Mouse (Mus musculus): ENCODE measurements at regions not wholly inside any gene's neighbourhood (a gene's known extent, or its start where the extent isn't known, plus 50 kb on each side); places are given as distances from the start of the nearest gene placed in this dataset.

DNA sequence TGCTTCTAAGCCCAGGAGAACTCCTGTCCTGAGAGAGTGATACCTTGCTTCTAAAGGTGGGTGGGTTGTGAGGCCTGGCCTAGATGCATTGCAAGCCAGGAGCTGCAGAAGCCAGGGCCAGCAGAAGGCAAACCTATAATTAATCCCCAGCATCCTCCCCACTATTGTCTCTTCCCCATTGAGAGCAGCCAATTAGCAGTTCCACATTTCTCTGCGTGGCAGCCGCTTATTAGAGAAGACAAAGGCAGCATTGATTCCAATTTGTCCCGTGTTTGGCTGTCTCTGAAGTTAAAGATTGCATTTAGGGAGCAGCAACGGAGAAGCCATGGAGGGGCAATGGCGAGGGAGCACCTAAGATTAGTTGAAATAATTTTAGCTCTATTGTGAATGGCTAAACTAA is 171.2 kb upstream of the Grik3 start:
- Histone ChIP-seq H3K4me1 (replicated peaks; ENCODE audit: low read depth, low read length) (peaks cover 37% of the 10 kb centered on the region), H3K36me3 (ENCODE audit: insufficient read depth, low read length) (no peaks in the 10 kb centered on the region), H3K4me3 (replicated peaks; ENCODE audit: low read length) (no peak overlapping the region), H3K9me3 (ENCODE audit: low read length) (no peaks in the 10 kb centered on the region), H3K27me3 (ENCODE audit: insufficient read depth, low read length) (peaks cover 88% of the 10 kb centered on the region)
- TF ChIP-seq NANOG (IDR thresholded peaks at IDR 0.05; ENCODE audit: borderline replicate concordance, low read length) = no peak
- no peak for TF ChIP-seq POU5F1 (IDR thresholded peaks at IDR 0.05; ENCODE audit: borderline replicate concordance, low read length)
- no peak for TF ChIP-seq CTCF (conservative IDR thresholded peaks at IDR 0.05; ENCODE audit: low read length)

DNA sequence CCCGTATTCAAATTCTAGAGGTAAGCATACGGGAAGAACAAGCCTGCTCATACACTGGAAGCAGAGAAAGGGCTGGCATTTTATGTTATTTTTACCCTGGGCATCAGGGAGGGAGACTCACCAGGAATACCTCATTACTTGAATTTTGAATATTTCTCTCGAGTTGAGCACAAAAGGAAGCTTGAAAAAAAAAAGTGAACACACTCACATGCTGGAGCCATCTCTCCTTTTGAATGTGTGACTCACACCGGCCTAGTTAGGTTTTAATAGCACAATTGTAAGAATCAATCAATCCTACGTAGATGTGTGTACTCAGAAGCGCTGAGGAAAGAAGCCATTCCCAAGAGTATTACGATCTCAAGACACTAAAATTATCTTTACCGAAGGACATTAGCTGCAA is 172.2 kb upstream of the Grik3 start:
- Histone ChIP-seq H3K36me3 (ENCODE audit: insufficient read depth, low read length) (no peaks in the 10 kb centered on the region), H3K4me3 (replicated peaks; ENCODE audit: low read length) (no peak overlapping the region), H3K4me1 (replicated peaks; ENCODE audit: low read depth, low read length) (peaks cover 47% of the 10 kb centered on the region), H3K9me3 (ENCODE audit: low read length) (no peaks in the 10 kb centered on the region), H3K27me3 (ENCODE audit: insufficient read depth, low read length) (peaks cover 82% of the 10 kb centered on the region)
- TF ChIP-seq POU5F1 (IDR thresholded peaks at IDR 0.05; ENCODE audit: borderline replicate concordance, low read length) (no peak), NANOG (IDR thresholded peaks at IDR 0.05; ENCODE audit: borderline replicate concordance, low read length) (no peak), CTCF (conservative IDR thresholded peaks at IDR 0.05; ENCODE audit: low read length) (no peak)

DNA sequence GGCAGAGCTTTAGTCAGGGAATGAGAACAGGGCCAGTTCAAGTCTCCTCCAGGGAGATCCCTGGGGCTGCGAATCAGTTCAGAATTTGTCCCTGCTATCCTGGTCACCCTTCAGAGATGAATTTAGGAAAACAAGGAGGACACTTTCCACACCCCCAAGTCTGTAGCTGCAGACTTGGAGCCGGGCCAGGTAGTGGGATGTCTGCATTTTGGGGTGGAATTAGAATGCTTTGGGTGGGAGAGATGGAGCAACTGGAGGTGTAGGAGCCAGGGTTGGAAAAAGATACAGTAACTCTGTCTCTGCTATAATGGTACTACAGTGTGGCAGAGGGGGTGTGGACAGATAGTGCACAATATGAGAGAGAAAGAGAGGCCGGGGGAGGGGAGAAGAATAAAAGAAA is 173.6 kb upstream of the Grik3 start:
- peaks cover 79% of the 10 kb centered on the region for H3K27me3 ChIP-seq (ENCODE audit: insufficient read depth, low read length)
- H3K4me3 ChIP-seq (replicated peaks; ENCODE audit: low read length) = no peak overlapping the region
- H3K9me3 ChIP-seq (ENCODE audit: low read length) = no peaks in the 10 kb centered on the region
- TF ChIP-seq CTCF (conservative IDR thresholded peaks at IDR 0.05; ENCODE audit: low read length) = no peak
- TF ChIP-seq POU5F1 (IDR thresholded peaks at IDR 0.05; ENCODE audit: borderline replicate concordance, low read length) = no peak
- TF ChIP-seq NANOG (IDR thresholded peaks at IDR 0.05; ENCODE audit: borderline replicate concordance, low read length) = no peak
- no peaks in the 10 kb centered on the region for H3K36me3 ChIP-seq (ENCODE audit: insufficient read depth, low read length)
- peaks cover 59% of the 10 kb centered on the region for H3K4me1 ChIP-seq (replicated peaks; ENCODE audit: low read depth, low read length)

DNA sequence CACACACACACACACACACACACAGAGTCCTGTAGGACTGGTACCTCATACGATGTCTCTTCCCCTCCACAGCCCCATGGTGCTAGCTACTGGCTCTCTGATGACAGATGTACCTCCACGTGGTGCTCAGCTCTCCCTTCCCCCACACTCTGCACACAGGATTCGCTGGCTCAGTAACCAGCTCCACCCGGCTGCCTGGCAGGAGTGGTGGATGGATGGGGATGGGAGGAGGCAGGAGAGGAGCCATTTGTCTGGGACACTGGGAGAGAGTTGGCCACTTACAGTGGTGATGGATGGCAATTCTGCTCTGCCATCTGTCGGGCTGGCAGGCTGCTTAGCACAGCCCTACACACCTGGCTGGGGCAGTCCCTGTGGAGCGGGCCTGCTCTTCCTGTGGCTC is 174.7 kb upstream of the Grik3 start:
- no peaks in the 10 kb centered on the region for H3K9me3 ChIP-seq (ENCODE audit: low read length)
- H3K4me1 ChIP-seq (replicated peaks; ENCODE audit: low read depth, low read length) = peaks cover 70% of the 10 kb centered on the region
- H3K27me3 ChIP-seq (ENCODE audit: insufficient read depth, low read length) = peaks cover 79% of the 10 kb centered on the region
- TF ChIP-seq NANOG (IDR thresholded peaks at IDR 0.05; ENCODE audit: borderline replicate concordance, low read length) (no peak), POU5F1 (IDR thresholded peaks at IDR 0.05; ENCODE audit: borderline replicate concordance, low read length) (no peak), CTCF (conservative IDR thresholded peaks at IDR 0.05; ENCODE audit: low read length) (no peak)
- H3K36me3 ChIP-seq (ENCODE audit: insufficient read depth, low read length) = no peaks in the 10 kb centered on the region
- peak overlapping the region; percentile 57 for H3K4me3 ChIP-seq (replicated peaks; ENCODE audit: low read length)

DNA sequence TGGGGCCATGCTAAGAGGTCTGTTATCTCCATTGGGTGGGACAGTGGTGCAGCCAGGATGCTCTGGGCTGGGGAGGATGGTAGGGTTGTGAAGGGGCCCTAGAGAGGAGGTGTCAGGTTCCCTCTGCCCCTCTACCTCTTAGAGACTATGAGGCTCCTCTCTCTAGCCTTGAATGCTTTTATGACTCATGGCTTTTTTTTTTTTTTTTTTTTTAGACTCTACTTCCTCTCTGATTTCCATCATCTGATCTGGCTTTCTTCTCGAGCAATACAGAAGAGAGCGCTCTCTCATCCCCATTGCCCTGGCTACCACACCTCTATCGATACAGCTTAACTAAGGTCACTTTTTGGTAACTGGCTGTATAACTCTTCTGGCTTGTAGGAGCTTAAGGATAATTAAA is 176.6 kb upstream of the Grik3 start:
- peaks cover 84% of the 10 kb centered on the region for H3K27me3 ChIP-seq (ENCODE audit: insufficient read depth, low read length)
- no peaks in the 10 kb centered on the region for H3K9me3 ChIP-seq (ENCODE audit: low read length)
- H3K4me3 ChIP-seq (replicated peaks; ENCODE audit: low read length) = peak overlapping the region; percentile 43
- TF ChIP-seq CTCF (conservative IDR thresholded peaks at IDR 0.05; ENCODE audit: low read length) (no peak), NANOG (IDR thresholded peaks at IDR 0.05; ENCODE audit: borderline replicate concordance, low read length) (no peak), POU5F1 (IDR thresholded peaks at IDR 0.05; ENCODE audit: borderline replicate concordance, low read length) (no peak)
- H3K4me1 ChIP-seq (replicated peaks; ENCODE audit: low read depth, low read length) = peaks cover 82% of the 10 kb centered on the region
- H3K36me3 ChIP-seq (ENCODE audit: insufficient read depth, low read length) = no peaks in the 10 kb centered on the region

DNA sequence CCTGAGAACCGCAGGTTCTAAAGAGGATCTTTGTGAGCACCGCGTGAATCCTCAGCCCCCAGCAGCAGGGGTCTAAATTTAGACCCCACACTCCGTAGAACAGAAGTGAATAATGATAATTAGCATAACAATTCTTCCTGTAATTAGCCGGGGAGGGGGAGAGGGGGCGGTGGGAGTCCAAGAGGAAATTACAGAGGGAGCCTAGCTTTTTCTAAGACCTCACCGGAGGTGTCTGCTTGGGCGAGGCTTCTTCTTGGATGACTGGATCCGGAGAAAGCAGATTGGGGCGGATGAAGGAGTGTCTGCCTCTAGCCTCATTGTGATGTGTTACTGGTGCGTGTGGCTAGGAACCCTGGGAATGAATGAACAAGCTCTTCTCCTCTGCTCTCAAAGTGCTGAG is 177.2 kb upstream of the Grik3 start:
- Histone ChIP-seq H3K27me3 (ENCODE audit: insufficient read depth, low read length) (peaks cover 84% of the 10 kb centered on the region), H3K4me1 (replicated peaks; ENCODE audit: low read depth, low read length) (peaks cover 89% of the 10 kb centered on the region), H3K4me3 (replicated peaks; ENCODE audit: low read length) (peak overlapping the region; percentile 43), H3K9me3 (ENCODE audit: low read length) (no peaks in the 10 kb centered on the region), H3K36me3 (ENCODE audit: insufficient read depth, low read length) (no peaks in the 10 kb centered on the region)
- TF ChIP-seq POU5F1 (IDR thresholded peaks at IDR 0.05; ENCODE audit: borderline replicate concordance, low read length) (peak; percentile 44; the same call in 1 of the 2 replicates), CTCF (conservative IDR thresholded peaks at IDR 0.05; ENCODE audit: low read length) (no peak), NANOG (IDR thresholded peaks at IDR 0.05; ENCODE audit: borderline replicate concordance, low read length) (peak; percentile 76)

DNA sequence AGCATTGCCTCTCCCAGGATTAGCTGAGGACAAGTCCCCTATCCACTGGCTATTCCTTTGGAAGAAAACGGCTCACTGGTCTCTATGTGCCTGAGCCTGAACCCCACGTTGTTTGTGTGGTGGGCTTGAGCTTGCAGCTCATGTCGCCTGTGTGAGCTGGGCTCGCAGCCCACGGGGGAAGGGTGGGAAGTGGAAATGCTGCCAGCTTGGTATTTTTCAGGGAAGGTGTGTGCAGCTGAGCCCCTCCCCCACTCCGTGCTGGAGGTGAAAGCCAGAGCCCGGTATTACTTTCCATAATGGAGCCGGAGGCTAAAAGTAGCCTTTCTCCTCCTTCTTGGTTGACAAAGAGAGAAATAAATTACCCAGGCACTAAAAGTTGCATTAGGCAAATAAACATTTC is 180.5 kb upstream of the Zc3h12a start:
- Histone ChIP-seq H3K27me3 (ENCODE audit: insufficient read depth, low read length) (peaks cover 92% of the 10 kb centered on the region), H3K36me3 (ENCODE audit: insufficient read depth, low read length) (no peaks in the 10 kb centered on the region), H3K4me3 (replicated peaks; ENCODE audit: low read length) (no peak overlapping the region), H3K4me1 (replicated peaks; ENCODE audit: low read depth, low read length) (peaks cover 53% of the 10 kb centered on the region), H3K9me3 (ENCODE audit: low read length) (no peaks in the 10 kb centered on the region)
- no peak for TF ChIP-seq CTCF (conservative IDR thresholded peaks at IDR 0.05; ENCODE audit: low read length)
- no peak for TF ChIP-seq POU5F1 (IDR thresholded peaks at IDR 0.05; ENCODE audit: borderline replicate concordance, low read length)
- no peak for TF ChIP-seq NANOG (IDR thresholded peaks at IDR 0.05; ENCODE audit: borderline replicate concordance, low read length)

DNA sequence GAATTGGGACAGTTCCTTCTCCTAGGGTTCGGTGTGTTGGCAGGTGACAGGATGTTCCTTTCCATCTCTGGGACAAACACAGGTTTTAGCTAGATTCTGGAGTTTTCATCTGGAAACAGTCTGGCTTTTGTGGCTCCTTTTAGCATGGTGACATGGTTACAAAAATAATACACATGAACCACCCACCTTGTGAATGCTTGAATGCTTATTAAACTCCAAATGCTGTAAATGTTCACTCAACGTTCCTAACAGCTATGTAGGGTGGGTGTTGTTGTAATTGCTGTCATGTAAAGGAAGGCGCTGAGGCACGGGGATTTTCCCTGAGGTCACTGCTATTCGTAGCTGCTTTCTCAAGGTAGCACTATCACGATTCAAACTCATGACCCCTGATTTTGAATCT is 178.1 kb upstream of the Zc3h12a start:
- H3K36me3 ChIP-seq (ENCODE audit: insufficient read depth, low read length) = no peaks in the 10 kb centered on the region
- TF ChIP-seq POU5F1 (IDR thresholded peaks at IDR 0.05; ENCODE audit: borderline replicate concordance, low read length) (no peak), NANOG (IDR thresholded peaks at IDR 0.05; ENCODE audit: borderline replicate concordance, low read length) (no peak), CTCF (conservative IDR thresholded peaks at IDR 0.05; ENCODE audit: low read length) (no peak)
- no peak overlapping the region for H3K4me3 ChIP-seq (replicated peaks; ENCODE audit: low read length)
- H3K4me1 ChIP-seq (replicated peaks; ENCODE audit: low read depth, low read length) = peaks cover 30% of the 10 kb centered on the region
- H3K9me3 ChIP-seq (ENCODE audit: low read length) = no peaks in the 10 kb centered on the region
- H3K27me3 ChIP-seq (ENCODE audit: insufficient read depth, low read length) = peaks cover 92% of the 10 kb centered on the region

DNA sequence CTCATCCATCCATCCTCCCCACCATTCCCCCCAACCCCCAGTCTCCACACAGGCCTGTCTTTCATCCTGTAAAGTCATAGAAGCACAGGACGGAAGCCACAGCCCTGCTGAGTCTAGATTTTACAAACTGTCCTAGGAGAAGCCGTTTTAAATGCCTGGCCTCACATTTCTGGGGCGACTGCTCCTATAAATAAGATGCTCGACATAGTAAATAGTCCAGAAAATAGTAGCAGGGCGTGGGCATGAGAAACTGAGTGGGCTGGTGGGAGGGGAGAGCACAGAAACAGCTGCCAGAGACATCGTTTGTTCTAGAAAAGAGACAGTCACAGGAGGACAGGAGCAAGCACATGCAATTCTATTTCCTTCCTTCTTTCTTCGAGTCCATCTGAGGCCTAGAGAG is 175.0 kb upstream of the Zc3h12a start:
- TF ChIP-seq POU5F1 (IDR thresholded peaks at IDR 0.05; ENCODE audit: borderline replicate concordance, low read length) (no peak), CTCF (conservative IDR thresholded peaks at IDR 0.05; ENCODE audit: low read length) (no peak), NANOG (IDR thresholded peaks at IDR 0.05; ENCODE audit: borderline replicate concordance, low read length) (no peak)
- no peaks in the 10 kb centered on the region for H3K9me3 ChIP-seq (ENCODE audit: low read length)
- H3K4me3 ChIP-seq (replicated peaks; ENCODE audit: low read length) = no peak overlapping the region
- H3K36me3 ChIP-seq (ENCODE audit: insufficient read depth, low read length) = no peaks in the 10 kb centered on the region
- peaks cover 5% of the 10 kb centered on the region for H3K4me1 ChIP-seq (replicated peaks; ENCODE audit: low read depth, low read length)
- H3K27me3 ChIP-seq (ENCODE audit: insufficient read depth, low read length) = peaks cover 85% of the 10 kb centered on the region

Measured in E14TG2a.4 (cell line).